Mouse (Mus musculus) regulatory T cell (primary cell): ENCODE measurements around the gene Tifa.

Experiments
- in situ Hi-C: fragments of 300-600 bp; cut with MboI, MseI; formaldehyde crosslinking; loops from one replicate; pipeline ENCODE4 v1.15.1; 2025; ENCODE audit warnings: high pct_unique_total_duplicates

Gene Tifa

GRCm38 (mm10) chr3:127788038-127788437, 1.6 kb upstream of the Tifa start:
- in situ Hi-C loops: no loop called here

DNA sequence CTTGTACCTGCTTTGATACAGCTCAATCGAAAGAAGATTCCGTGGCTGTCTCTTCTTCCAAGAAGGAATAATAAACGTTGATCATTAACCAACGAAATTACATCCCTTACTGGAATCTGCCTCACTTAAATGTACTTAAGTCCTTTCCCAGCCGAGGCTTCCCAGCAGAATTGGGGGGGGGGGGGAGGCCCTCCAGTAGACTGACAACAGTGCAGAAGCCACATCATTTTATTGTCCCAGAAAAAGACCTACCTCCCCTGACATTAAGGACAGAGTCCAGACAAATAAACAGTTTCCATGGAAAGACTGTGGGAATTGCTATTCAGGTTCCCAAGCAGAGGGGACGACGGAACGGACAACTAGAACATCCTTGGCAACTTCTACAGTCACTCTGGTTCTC, 686 bp upstream of the Tifa start:
- in situ Hi-C loops: no loop called here

GRCm38 (mm10) chr3:127790234-127791055, 840 bp downstream of the Tifa start:
- in situ Hi-C loops: no loop called here

- in situ Hi-C loops: no loop called here
Observed at GRCm38 (mm10) chr3:127791056-127791483, 1.5 kb downstream of the Tifa start.

- in situ Hi-C loops: no loop called here
Observed at GRCm38 (mm10) chr3:127791595-127792561, 2.3 kb downstream of the Tifa start.

- in situ Hi-C loops: no loop called here
Observed at GRCm38 (mm10) chr3:127793022-127793421, 3.4 kb downstream of the Tifa start.

DNA sequence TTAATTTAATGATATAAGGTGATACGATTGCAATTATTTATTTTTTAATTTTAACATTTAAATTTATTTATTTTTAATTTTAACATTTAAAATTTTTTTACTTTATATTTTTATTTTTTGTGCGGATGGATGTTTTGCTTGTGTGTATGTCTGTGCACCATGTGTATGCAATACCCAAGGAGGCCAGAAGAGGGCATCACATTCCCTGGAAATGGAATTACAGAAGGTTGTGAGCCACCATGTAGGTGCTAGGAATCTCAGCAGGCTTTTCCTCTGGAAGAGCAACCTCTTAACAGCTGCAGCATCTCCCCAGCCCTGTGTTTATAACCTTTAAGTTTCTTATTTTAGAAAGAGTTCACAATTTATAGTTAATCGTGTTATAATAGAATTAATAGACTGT, 6.2 kb downstream of the Tifa start:
- in situ Hi-C loops: no loop called here

GRCm38 (mm10) chr3:127796271-127796670, 6.7 kb downstream of the Tifa start:
- in situ Hi-C loops: no loop called here

DNA sequence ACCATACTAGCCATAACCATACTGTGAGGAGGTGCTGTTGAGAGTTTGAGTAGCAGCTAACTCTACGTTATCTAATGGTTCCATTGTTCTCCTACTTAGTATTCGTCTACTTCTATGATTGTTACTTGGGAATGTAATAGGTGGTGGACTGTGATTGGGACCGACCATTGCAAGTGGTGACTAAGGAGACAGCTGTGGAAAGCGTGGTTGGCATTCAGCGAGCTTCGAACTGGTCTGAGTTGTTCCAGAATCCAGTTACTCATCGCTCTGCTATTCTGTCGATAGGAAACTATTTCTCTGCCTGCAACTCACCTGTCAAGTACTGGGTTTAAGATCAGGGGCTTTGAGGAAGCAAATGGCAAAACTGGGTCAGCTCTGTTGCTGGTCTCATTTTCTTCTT, 11.6 kb downstream of the Tifa start:
- in situ Hi-C loops: no loop called here

GRCm38 (mm10) chr3:127802814-127803213, 13.2 kb downstream of the Tifa start:
- in situ Hi-C loops: no loop called here

- in situ Hi-C loops: no loop called here
Observed at GRCm38 (mm10) chr3:127804439-127804838, 14.8 kb downstream of the Tifa start.

GRCm38 (mm10) chr3:127805071-127805470, 15.5 kb downstream of the Tifa start:
- in situ Hi-C loops: no loop called here

DNA sequence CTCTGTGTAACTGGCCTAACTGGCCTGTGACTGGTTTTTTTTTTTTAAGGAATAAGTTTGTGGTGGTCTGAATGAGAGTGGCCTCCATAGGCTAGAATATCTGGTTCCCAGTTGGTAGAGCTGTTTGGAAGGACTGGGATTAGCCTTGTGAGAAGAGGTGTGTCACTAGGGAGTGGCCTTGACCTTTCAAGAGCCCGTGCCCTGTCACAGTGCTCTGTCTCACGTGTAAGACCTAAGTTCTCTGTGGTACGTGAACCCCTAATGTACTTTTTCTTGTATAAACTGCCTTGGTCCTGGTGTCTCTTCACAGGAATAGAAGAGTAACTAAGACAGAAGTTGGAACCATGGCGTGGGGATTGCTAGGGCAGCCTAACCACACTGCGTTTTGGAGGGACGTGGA, 16.4 kb downstream of the Tifa start:
- in situ Hi-C loops: no loop called here

DNA sequence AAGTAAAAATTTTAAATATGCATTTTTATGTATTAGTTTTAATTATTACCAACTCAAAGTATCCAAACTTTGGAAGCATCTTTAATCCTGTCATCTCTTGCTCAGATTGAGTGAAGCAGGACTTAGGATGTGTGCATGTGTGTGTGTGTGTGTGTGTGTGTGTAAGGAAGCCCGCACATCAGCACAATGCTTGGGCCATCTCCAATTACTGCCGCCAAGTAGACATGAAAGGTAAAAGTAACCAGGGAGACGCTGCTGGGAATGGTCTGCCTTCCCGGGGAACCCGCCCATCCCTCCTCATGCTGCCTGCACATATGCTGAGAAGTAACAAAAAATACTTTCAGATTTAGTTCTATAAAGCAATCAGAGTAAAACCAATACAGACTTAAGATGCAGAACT, 18.2 kb downstream of the Tifa start:
- in situ Hi-C loops: no loop called here

- in situ Hi-C loops: no loop called here
Observed at GRCm38 (mm10) chr3:127809103-127809502, 19.5 kb downstream of the Tifa start.

GRCm38 (mm10) chr3:127817120-127817683, 27.6 kb downstream of the Tifa start:
- in situ Hi-C loops: no loop called here

DNA sequence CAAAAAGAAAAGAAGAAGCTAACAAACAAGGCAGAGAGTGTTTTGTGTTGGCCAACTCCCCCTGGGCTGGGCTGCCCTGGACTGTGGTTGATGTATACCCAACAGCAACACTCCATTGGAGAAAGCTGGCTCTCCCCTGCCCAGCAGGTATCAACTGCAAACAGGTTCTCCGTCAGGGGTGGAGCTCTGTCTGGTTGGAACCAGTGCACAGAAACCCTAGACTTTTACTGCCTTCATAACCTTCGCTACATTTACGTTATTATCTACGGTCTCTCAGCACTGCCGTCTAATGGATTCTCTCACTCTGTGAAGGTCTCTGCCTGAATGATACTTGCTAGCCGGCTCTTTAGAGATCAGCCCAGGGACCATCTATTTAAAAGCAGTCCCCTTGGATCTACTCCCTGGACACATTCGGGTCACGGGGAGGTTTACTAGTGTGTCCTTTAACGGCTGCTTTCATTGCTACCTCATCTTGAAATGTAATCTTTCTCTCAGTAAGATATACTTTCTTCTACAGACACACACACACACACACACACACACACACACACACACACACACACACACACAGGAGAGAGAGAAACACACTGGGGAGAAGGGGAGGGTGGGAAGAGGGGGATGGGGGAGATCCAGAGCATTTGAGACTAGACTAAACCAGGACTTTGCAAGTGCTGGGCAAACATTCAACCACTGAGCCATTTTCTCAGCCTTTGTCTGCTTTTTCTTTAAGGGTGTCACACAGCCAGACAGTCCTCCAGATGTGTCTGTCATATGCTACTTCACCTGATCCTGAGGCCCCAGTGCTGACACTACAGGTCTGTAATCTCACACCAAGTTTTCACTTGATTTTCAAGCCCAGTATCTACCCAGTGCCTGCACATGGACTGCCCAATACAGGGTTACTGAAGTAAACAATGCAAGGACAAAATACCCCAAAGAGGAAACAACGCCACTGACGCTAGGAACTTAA, 29.4 kb downstream of the Tifa start:
- in situ Hi-C loops: no loop called here

DNA sequence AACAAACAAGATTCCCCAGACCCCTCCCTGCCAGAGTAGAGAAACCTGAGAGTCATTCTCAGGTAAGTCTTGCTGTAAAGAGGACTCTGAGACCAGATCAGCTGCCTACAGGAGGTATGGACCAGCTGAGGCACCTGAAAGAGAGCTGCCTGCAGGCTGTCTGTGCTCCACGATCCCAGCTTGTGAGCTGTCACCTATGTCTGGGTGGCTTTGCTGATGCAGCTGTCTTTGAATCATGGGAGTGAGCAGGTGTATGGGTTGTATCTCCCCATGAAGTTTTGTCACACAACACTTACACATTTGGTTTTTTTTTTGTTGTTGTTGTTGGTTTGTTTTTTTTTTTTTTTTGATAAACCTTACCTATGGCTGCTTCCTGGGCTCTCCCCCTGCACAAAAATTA, 30.8 kb downstream of the Tifa start:
- in situ Hi-C loops: no loop called here

- in situ Hi-C loops: no loop called here
Observed at GRCm38 (mm10) chr3:127821209-127821608, 31.6 kb downstream of the Tifa start.

DNA sequence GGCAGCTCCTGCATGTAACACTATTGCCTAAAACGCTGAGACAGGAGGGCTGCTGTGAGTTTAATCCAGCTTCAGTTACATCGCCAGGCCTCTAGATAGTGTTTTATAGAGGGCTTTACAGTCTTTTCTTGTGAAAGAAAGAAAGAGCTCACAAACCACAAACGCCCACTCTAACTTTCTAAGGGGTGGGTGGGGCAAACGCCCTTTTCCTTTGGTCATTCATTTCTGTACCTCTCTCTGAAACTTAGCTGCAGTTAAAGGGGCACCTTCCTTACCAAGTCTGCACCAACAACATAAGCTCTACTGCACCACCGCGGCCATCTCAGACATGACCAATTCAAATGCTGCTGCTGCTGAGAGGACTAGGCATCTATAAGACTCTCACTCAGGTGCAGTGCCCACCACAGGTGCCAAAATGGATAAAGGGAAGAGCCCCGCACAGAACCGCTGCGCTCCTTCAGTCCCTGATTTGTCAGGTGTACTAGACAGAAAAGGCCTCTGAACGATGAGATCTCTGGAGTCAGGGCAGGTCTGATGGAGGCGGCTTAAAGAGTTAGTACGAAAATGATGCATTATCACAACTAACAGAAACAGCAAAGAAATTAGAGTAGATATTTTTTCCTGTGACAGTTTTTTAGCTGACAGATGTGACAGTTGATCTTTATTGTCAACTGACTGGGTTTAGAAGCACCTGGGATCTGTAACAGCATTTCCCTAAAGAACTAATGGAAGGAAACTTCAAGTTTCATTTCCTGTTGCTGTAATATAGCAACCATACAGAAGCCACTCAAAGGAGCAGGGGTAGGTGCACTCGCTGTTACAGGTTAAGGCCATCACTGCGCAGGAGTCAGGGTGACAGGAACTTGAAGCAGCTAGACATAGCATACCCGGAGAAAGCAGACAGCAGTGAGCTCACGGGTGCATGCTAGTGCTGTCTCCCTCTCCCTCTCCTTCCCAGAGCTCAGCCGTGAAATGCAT, 34.6 kb downstream of the Tifa start:
- in situ Hi-C loops: no loop called here
